Mouse (Mus musculus) B cell, adult 67 days (primary cell): ENCODE results near the gene Caprin2. TPM values are rescaled to one million over a fixed set of nuclear protein-coding genes. Genes with fewer than 3 reads are reported as not detected.

Source experiments
- total RNA-seq, 2 experiments: library from RNA; stranded (reverse); gene quantifications; 4 replicates each; pipeline ENCODE4 v1.2.4; 2023

Gene Caprin2
- total RNA-seq: 10 to 100 TPM in 1 of 2 experiments, 1 to 10 TPM in 1; 9.8 to 13.5 TPM

DNA sequence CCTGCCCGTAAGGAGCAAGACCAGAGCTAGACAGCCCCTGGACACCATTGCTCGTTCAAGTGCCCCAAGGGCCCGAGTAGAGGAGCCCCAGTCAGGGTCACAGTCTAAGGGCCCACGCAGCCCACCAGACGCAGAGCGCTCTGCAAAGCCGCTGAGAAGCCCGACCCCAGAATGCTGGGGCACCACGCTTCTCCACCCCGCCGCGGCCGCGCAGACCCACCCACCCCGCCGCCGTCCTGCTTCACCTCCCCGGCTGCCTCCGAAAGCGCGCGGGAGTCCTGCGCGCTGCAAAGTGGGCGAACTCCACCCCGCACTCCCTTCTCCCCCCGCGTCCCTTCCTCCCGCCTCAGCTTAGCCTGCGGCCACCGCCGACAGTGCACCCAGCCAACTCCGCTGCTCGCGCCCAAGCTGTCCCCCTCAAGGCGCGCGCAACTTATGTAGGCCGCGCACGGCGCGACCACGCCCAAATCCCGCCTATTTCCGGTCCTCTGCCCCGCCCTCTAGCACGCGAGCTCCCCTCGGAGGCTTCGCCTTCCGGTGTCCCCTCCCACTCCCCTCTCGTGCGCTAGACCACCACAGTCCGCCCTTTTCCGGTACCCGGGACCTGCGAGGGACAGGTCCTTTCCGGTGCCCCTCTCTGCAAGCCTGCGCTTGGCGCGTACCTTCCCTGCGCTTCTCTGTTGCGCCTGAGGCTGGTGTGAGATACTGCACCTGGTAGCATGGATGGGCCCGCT lies at the start of gene Caprin2:
Caprin2 (minus strand) TSS at position 465 of the 734 bp plus-strand sequence.

DNA sequence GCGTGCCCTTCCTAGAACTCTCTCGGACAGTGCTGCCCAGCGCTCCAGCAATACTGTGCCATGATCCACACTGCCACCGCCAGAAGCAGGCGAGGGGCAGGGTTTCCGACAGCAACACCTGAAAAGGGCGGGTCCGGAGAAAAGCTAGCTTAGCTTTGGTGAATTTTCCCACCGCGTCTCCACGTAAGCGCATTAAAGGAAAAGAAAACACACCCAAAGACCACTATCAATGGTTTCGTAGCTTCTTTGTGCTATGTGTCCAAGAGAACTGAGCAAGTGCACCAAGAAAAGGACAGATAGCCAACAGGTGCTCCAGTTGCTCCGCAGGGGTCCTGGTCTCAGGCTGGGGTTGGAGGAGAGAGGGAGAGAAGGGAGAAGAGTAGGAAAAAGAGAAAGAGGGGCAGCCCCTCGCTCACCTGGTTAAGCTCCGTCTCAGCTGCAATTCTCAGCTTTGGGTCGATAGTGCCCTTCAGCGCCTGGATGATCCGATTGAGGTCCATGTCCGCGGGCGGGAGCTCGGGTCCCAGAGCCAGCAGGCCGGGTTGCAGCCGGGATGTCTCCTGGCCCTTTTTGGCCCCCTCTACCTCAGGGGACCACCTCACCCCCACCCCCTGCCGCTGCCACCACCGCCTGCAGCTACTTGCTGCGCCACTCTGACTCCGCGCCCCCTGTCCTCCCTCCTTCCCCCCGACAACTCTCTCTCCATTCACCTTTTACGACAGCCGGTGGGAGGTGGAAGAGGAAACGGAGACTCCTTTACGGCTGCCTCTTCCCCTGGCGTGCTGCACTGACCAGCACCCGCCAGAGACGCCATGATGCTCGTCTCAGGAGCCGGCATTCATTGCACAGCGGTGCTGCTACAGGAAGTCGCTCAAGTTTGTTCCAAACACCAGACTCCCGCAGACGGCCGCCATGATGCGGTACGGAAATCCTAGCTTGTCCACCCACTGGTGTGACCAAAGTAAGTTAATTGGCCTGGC lies 65.0 kb downstream of the Caprin2 start, which contains the start of gene Ipo8:
Ipo8 (minus strand) TSS at position 720 of the 980 bp plus-strand sequence.

Other genes with a start within 250 kb of the Caprin2 start
- 10 to 100 TPM; 47.8 to 54.7 TPM for gene Ipo8, start 64.8 kb downstream of the Caprin2 start, total RNA-seq
- gene Sinhcaf, start 50.2 kb upstream of the Caprin2 start, total RNA-seq: 10 to 100 TPM; 54.1 to 54.5 TPM
- gene Dennd5b, start 205.4 kb upstream of the Caprin2 start, total RNA-seq: 100 to 1,000 TPM in 1 of 2 experiments, 10 to 100 TPM in 1; 91.8 to 107 TPM
- not detected for gene Gm10203, start 233.9 kb upstream of the Caprin2 start, total RNA-seq
- 10 to 100 TPM; 10.2 to 10.3 TPM for gene Etfbkmt, start 243.6 kb upstream of the Caprin2 start, total RNA-seq